Mouse (Mus musculus): Measurements from ENCODE around the gene Tmem63c.

The Tmem63c gene

GRCm38 (mm10) chr12:87000840-87001176, 20.3 kb upstream of the Tmem63c start:
- DNase-seq (ENCODE audit: low read depth, low spot score), result no peak

GRCm38 (mm10) chr12:87002209-87002608, 18.9 kb upstream of the Tmem63c start:
- no peak for DNase-seq (ENCODE audit: low read depth, low spot score)

- DNase-seq (ENCODE audit: low read depth, low spot score), result no peak
Measured at GRCm38 (mm10) chr12:87002815-87003214, 18.3 kb upstream of the Tmem63c start.

- no peak for DNase-seq (ENCODE audit: low read depth, low spot score)
Measured at GRCm38 (mm10) chr12:87003606-87004005, 17.5 kb upstream of the Tmem63c start.

- DNase-seq (ENCODE audit: low read depth, low spot score), result no peak
Measured at GRCm38 (mm10) chr12:87004596-87004995, 16.5 kb upstream of the Tmem63c start.

- peak; percentile 74 for DNase-seq (ENCODE audit: low read depth, low spot score)
Measured at GRCm38 (mm10) chr12:87017041-87017440, 4.1 kb upstream of the Tmem63c start.

GRCm38 (mm10) chr12:87018756-87019155, 2.4 kb upstream of the Tmem63c start:
- DNase-seq (ENCODE audit: low read depth, low spot score), result no peak

GRCm38 (mm10) chr12:87022006-87022405, 866 bp downstream of the Tmem63c start:
- no peak for DNase-seq (ENCODE audit: low read depth, low spot score)

GRCm38 (mm10) chr12:87023456-87023855, 2.3 kb downstream of the Tmem63c start:
- DNase-seq (ENCODE audit: low read depth, low spot score), result no peak

GRCm38 (mm10) chr12:87026109-87026870, 5.2 kb downstream of the Tmem63c start:
- peak; percentile 85 for DNase-seq (ENCODE audit: low read depth, low spot score)

GRCm38 (mm10) chr12:87026871-87027240, 5.7 kb downstream of the Tmem63c start:
- DNase-seq (ENCODE audit: low read depth, low spot score), result no peak

GRCm38 (mm10) chr12:87027391-87027790, 6.3 kb downstream of the Tmem63c start:
- DNase-seq (ENCODE audit: low read depth, low spot score), result no peak

GRCm38 (mm10) chr12:87028068-87028467, 6.9 kb downstream of the Tmem63c start:
- DNase-seq (ENCODE audit: low read depth, low spot score), result no peak

GRCm38 (mm10) chr12:87029251-87029976, 8.3 kb downstream of the Tmem63c start:
- no peak for DNase-seq (ENCODE audit: low read depth, low spot score)

GRCm38 (mm10) chr12:87031163-87031763, 10.1 kb downstream of the Tmem63c start:
- DNase-seq (ENCODE audit: low read depth, low spot score), result no peak

GRCm38 (mm10) chr12:87036631-87037030, 15.5 kb downstream of the Tmem63c start:
- DNase-seq (ENCODE audit: low read depth, low spot score), result no peak

GRCm38 (mm10) chr12:87040166-87040565, 19.0 kb downstream of the Tmem63c start:
- peak; percentile 31 for DNase-seq (ENCODE audit: low read depth, low spot score)

- no peak for DNase-seq (ENCODE audit: low read depth, low spot score)
Measured at GRCm38 (mm10) chr12:87040857-87041256, 19.7 kb downstream of the Tmem63c start.

- DNase-seq (ENCODE audit: low read depth, low spot score), result no peak
Measured at GRCm38 (mm10) chr12:87042456-87042855, 21.3 kb downstream of the Tmem63c start.

GRCm38 (mm10) chr12:87043221-87043620, 22.1 kb downstream of the Tmem63c start:
- no peak for DNase-seq (ENCODE audit: low read depth, low spot score)

- peak; percentile 60 for DNase-seq (ENCODE audit: low read depth, low spot score)
Measured at GRCm38 (mm10) chr12:87044711-87045110, 23.6 kb downstream of the Tmem63c start.

GRCm38 (mm10) chr12:87047536-87047935, 26.4 kb downstream of the Tmem63c start:
- DNase-seq (ENCODE audit: low read depth, low spot score), result no peak

Measured in R1 (cell line).